Mouse (Mus musculus) liver, embryonic 11.5 days (tissue): ENCODE results near the gene Atp6v1f. TPM values are rescaled to one million over a fixed set of nuclear protein-coding genes. Genes with fewer than 3 reads are reported as not detected.

Experiments used
- ATAC-seq: fragments of 200-750 bp; cut with Nextera tagmentation; replicated peaks from 2 replicates; pipeline ENCODE4 v1.8.0; 2017; ENCODE audit warnings: moderate number of reproducible peaks, mild to moderate bottlenecking, moderate TSS enrichment, moderate library complexity; ENCODE audit not compliant: low FRiP score
- DNase-seq: peaks from one replicate; pipeline ENCODE4 v3.0.0-alpha.2; 2017; ENCODE audit warnings: low spot score
- H3K27ac ChIP-seq: fragments of 300-500 bp; sonication (generic); 2 replicates; pipeline ENCODE4 v1.5.1; 2014; ENCODE audit warnings: mild to moderate bottlenecking, low read depth, low read length, control low read depth
- H3K27me3 ChIP-seq: fragments of 300-500 bp; sonication (generic); replicated peaks from 2 replicates; pipeline ENCODE4 v1.6.1; 2014; ENCODE audit warnings: low read length, mixed read lengths; ENCODE audit not compliant: control insufficient read depth, insufficient read depth
- H3K36me3 ChIP-seq: fragments of 300-500 bp; sonication (generic); 2 replicates; pipeline ENCODE4 v1.6.1; 2014; ENCODE audit warnings: mild to moderate bottlenecking, low read length, moderate library complexity, mixed read lengths; ENCODE audit not compliant: control insufficient read depth, insufficient read depth
- H3K4me1 ChIP-seq: fragments of 300-500 bp; sonication (generic); replicated peaks from 2 replicates; pipeline ENCODE4 v1.6.1; 2014; ENCODE audit warnings: low read length, mixed read lengths; ENCODE audit not compliant: control insufficient read depth, insufficient read depth
- H3K4me2 ChIP-seq: fragments of 300-500 bp; sonication (generic); 2 replicates; pipeline ENCODE4 v1.6.1; 2014; ENCODE audit warnings: mild to moderate bottlenecking, control low read depth, moderate library complexity
- H3K4me3 ChIP-seq: fragments of 300-500 bp; sonication (generic); 2 replicates; pipeline ENCODE4 v1.5.1; 2014; ENCODE audit warnings: low read depth, low read length, control low read depth
- H3K9ac ChIP-seq: fragments of 300-500 bp; sonication (generic); 2 replicates; pipeline ENCODE4 v1.6.1; 2014; ENCODE audit warnings: low read depth, low read length, control low read depth
- H3K9me3 ChIP-seq: fragments of 300-500 bp; sonication (generic); 2 replicates; pipeline ENCODE4 v1.6.1; 2016; ENCODE audit warnings: low read length, inconsistent platforms, mixed read lengths; ENCODE audit not compliant: control insufficient read depth
- WGBS: fragments of 180-500 bp; shearing (Covaris S2); extraction: QIAGEN DNeasy Blood & Tissue Kit; methylation state at CpG from one replicate; pipeline ENCODE4 v1.1.7; 2014; 5-methylcytosine and 5-hydroxymethylcytosine counted together
- polyA plus RNA-seq: library from polyadenylated mRNA; unstranded; fragments of >200 nt; fragmentation: Nextera tagmentation; extraction: Ambion mirVana; gene quantifications from 2 replicates; pipeline ENCODE4 v1.2.1, GENCODE M21; 2014

Gene Atp6v1f
- polyA plus RNA-seq, 1 experiment from 2014 or later: 247 TPM

GRCm38 (mm10) chr6:29500177-29500576 is 32.7 kb downstream of the Atp6v1f start:
- Histone ChIP-seq H3K36me3 (no peaks in the 10 kb centered on the region), H3K4me1 (peaks cover 19% of the 10 kb centered on the region), H3K4me3 (no peak overlapping the region), H3K27ac (no peak overlapping the region), H3K9me3 (no peaks in the 10 kb centered on the region), H3K9ac (no peak overlapping the region), H3K27me3 (peaks cover 33% of the 10 kb centered on the region), H3K4me2 (peak overlapping the region; percentile 26; the same call in 1 of the 2 replicates)
- no peak for DNase-seq
- WGBS: 48% methylated on average over 7 of the region's 7 CpGs
- peak; percentile 55; the same call in 1 of the 2 replicates for ATAC-seq

- peak; percentile 77 for ATAC-seq
- Histone ChIP-seq H3K36me3 (no peaks in the 10 kb centered on the region), H3K9ac (no peak overlapping the region), H3K4me1 (peaks cover 19% of the 10 kb centered on the region), H3K9me3 (no peaks in the 10 kb centered on the region), H3K4me3 (no peak overlapping the region), H3K27me3 (peaks cover 29% of the 10 kb centered on the region), H3K27ac (peak overlapping the region; percentile 48), H3K4me2 (no peak overlapping the region; the same call in 1 of the 2 replicates)
- WGBS: 59% methylated on average over 6 of the region's 6 CpGs
- no peak for DNase-seq
Measured at GRCm38 (mm10) chr6:29500810-29501209, 33.3 kb downstream of the Atp6v1f start.

GRCm38 (mm10) chr6:29501599-29501998 is 34.1 kb downstream of the Atp6v1f start:
- Histone ChIP-seq H3K36me3 (no peaks in the 10 kb centered on the region), H3K9me3 (no peaks in the 10 kb centered on the region), H3K4me2 (peak overlapping the region; percentile 12; the same call in 1 of the 2 replicates), H3K27ac (no peak overlapping the region; the same call in 1 of the 2 replicates), H3K4me1 (peaks cover 25% of the 10 kb centered on the region), H3K4me3 (no peak overlapping the region), H3K9ac (no peak overlapping the region), H3K27me3 (peaks cover 27% of the 10 kb centered on the region)
- 0 out of 2 replicates have a peak, but pooled peaks have one; percentile 42 for ATAC-seq
- 96% methylated on average over 1 of the region's 1 CpGs for WGBS
- no peak for DNase-seq

- no peak overlapping the region for H3K4me3 ChIP-seq
- no peak overlapping the region for H3K27ac ChIP-seq
- no peaks in the 10 kb centered on the region for H3K36me3 ChIP-seq
- ATAC-seq: no peak
- peaks cover 31% of the 10 kb centered on the region for H3K27me3 ChIP-seq
- H3K4me2 ChIP-seq: no peak overlapping the region
- no peak overlapping the region for H3K9ac ChIP-seq
- H3K4me1 ChIP-seq: peaks cover 22% of the 10 kb centered on the region
- H3K9me3 ChIP-seq: no peaks in the 10 kb centered on the region
- WGBS: 83% methylated on average over 5 of the region's 5 CpGs
- no peak for DNase-seq
Measured at GRCm38 (mm10) chr6:29505493-29505892, 38.0 kb downstream of the Atp6v1f start.

GRCm38 (mm10) chr6:29506834-29507233 is 39.3 kb downstream of the Atp6v1f start:
- H3K9ac ChIP-seq: no peak overlapping the region

GRCm38 (mm10) chr6:29507447-29508309 is 40.2 kb downstream of the Atp6v1f start, which contains the start of gene Kcp:
Gene Kcp, minus strand, starts transcription at chr6:29507952.
- under 1% methylated on average over 43 of the region's 47 CpGs for WGBS
- no peak within 1 kb of the TSS; the same call in 1 of the 2 replicates for H3K27ac ChIP-seq
- peak within 1 kb of the TSS; percentile 52 for H3K9ac ChIP-seq
- H3K9me3 ChIP-seq: no peaks in the 10 kb centered on the region
- peak within 1 kb of the TSS; percentile 82 for H3K4me2 ChIP-seq
- peak; percentile 52; the same call in 1 of the 2 replicates for ATAC-seq
- H3K36me3 ChIP-seq: no peaks in the 10 kb centered on the region
- peaks cover 13% of the 10 kb centered on the region for H3K4me1 ChIP-seq
- peaks cover 31% of the 10 kb centered on the region for H3K27me3 ChIP-seq
- H3K4me3 ChIP-seq: peak within 1 kb of the TSS; percentile 58
- DNase-seq: peak; percentile 58

More at GRCm38 (mm10) chr6:29506834-29507233, 39.3 kb downstream of the Atp6v1f start:
- H3K4me1 ChIP-seq: peaks cover 12% of the 10 kb centered on the region
- peak overlapping the region; percentile 82 for H3K4me2 ChIP-seq
- H3K27ac ChIP-seq: no peak overlapping the region
- H3K27me3 ChIP-seq: peaks cover 31% of the 10 kb centered on the region
- whole genome bisulfite sequencing: 30% methylated on average over 8 of the region's 8 CpGs
- no peak for DNase-seq
- ATAC-seq: no peak
- no peaks in the 10 kb centered on the region for H3K9me3 ChIP-seq
- peak overlapping the region; percentile 58 for H3K4me3 ChIP-seq
- H3K36me3 ChIP-seq: no peaks in the 10 kb centered on the region

- ATAC-seq (no peak), DNase-seq (no peak)
- peaks cover 31% of the 10 kb centered on the region for H3K27me3 ChIP-seq
- H3K9ac ChIP-seq: no peak overlapping the region
- no peaks in the 10 kb centered on the region for H3K36me3 ChIP-seq
- H3K4me2 ChIP-seq: no peak overlapping the region
- H3K9me3 ChIP-seq: no peaks in the 10 kb centered on the region
- H3K27ac ChIP-seq: no peak overlapping the region
- H3K4me1 ChIP-seq: peaks cover 20% of the 10 kb centered on the region
- 32% methylated on average over 2 of the region's 2 CpGs for WGBS
- no peak overlapping the region for H3K4me3 ChIP-seq
Measured at GRCm38 (mm10) chr6:29509086-29509485, 41.6 kb downstream of the Atp6v1f start.

GRCm38 (mm10) chr6:29513284-29513683 is 45.8 kb downstream of the Atp6v1f start:
- ATAC-seq (peak; percentile 60; the same call in 1 of the 2 replicates), DNase-seq (peak; percentile 70)
- Histone ChIP-seq H3K4me3 (peak overlapping the region; percentile 25), H3K36me3 (no peaks in the 10 kb centered on the region), H3K27me3 (peaks cover 10% of the 10 kb centered on the region), H3K4me2 (peak overlapping the region; percentile 67), H3K9ac (peak overlapping the region; percentile 40; the same call in 1 of the 2 replicates), H3K27ac (peak overlapping the region; percentile 56), H3K4me1 (peaks cover 8% of the 10 kb centered on the region), H3K9me3 (no peaks in the 10 kb centered on the region)
- WGBS: 1% methylated on average over 11 of the region's 11 CpGs
